Mouse (Mus musculus): ENCODE results near the gene Wdr95. TPM values are rescaled to one million over a fixed set of nuclear protein-coding genes. Genes with fewer than 3 reads are reported as not detected.

Wdr95 gene
- total RNA-seq (2021), result not detected in 2 replicates
- long read RNA-seq, result 0 reads

DNA sequence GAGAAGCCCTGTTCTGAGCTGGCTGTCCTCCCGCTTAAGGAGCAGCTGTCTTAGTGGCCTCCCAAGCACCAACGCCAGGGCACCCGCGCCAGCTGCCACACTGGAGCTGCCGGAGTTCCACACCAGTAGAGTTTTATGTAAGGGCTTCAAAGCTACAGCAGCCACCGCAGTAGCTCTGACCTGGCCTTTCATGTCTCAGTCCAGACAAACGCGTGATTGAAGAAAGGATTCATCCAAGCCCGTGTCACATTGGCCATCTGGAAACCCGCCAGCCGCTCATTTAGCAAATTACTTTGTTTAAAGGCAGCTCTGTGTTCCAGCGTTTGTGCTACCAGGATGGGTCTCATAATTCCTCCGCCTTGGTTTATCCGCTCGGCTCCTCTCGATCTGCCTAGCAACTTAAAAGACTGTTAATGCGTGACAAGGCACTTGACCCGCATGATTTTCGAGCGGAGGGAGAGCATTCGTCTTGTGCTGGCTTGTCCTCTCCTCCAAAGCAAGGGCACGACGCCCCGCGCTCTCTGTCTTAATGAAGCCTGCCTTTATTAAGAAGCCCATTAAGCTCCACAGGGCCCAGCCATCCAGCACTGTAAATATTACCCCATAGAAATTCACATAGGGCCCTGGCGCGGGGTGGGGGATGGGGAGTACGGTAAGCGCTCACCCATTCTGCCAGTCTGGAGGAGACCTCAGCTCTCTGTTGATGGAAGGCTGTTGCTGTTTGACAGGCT, at the start of gene Wdr95:
Wdr95 (plus strand) TSS at position 681 of the 731 bp plus-strand sequence.
- DNase-seq, result peak; percentile 16

DNA sequence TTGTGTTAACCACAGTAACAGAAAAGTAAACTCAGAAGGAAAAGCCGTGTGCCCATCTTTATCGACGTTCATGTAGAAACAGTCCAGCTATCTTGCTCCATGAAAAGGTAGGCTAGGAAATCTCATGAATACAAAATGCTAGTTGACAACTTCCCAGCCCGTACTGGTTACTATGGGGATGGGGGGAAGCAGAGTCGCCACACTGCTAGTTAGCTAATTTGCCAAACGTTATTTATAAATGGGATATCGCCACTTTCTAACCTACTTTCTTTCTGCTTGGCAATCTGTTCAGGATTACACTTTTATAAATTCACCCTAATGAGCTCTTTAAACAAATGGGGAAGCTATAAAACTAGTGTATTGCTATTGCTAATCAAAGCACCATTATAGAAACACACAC, 46.6 kb upstream of the Wdr95 start:
- no peak for DNase-seq

- DNase-seq, result peak; percentile 36
Observed at GRCm38 (mm10) chr5:149483321-149484052, 45.0 kb upstream of the Wdr95 start.

DNA sequence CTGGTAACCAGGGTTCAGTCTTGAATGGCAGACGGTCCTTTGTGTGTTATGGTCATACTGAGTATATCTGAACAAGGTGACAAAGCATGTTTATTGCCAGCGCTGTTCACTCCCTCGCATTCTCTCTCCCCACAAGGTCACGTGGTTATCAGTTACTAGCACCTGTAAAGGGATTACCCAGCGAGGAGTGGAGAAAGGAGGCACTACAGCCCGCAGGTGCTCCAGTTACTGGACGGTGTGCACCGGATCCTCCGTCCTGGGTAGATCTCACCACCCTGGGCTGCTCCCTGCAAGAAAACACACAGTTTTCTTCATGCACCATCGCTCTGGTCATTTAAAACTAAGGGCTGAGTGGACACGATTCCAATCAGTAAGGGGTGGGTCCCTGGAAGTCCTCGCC, 44.2 kb upstream of the Wdr95 start:
- DNase-seq, result no peak

DNA sequence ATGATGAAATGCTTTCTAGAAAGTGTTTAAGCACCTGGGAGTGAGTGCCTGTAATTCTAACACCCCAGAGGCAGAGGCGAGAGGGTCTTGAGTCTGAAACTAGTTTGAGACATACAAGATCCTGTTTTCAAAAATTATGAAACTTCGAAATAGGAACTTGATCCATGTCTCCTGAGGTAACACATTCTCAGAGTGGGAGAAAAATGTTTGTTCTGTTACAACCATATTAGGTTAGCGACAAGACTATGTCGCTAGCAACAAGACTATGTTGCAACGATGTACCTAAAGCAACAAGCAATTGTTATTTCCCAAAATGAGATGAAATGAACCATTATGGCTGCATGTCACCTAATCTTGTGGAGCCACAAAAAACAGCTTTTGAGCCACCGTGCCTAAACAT, 43.0 kb upstream of the Wdr95 start:
- no peak for DNase-seq

- DNase-seq, result peak; percentile 63
Observed at GRCm38 (mm10) chr5:149488360-149489021, 40.0 kb upstream of the Wdr95 start.

DNA sequence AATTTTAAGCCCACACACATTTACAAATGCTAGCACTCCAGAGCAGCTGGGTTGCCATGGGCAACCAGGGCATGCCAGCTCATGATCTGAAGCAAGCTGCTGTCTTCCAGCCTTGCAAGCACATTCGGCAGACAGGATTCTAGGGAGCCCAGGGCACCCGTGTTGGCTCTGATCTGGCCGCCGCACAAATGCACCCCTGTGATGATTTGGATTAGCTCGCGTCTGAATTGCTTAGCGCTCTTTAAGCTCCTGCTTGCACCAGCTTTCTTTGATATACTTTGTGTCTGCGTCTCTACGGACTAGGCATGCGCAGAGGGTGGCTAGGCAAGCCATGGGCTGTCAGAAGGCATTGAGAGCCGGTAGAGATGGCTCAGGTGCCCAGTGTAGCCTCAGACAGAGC, 39.3 kb upstream of the Wdr95 start:
- DNase-seq, result peak; percentile 18

DNA sequence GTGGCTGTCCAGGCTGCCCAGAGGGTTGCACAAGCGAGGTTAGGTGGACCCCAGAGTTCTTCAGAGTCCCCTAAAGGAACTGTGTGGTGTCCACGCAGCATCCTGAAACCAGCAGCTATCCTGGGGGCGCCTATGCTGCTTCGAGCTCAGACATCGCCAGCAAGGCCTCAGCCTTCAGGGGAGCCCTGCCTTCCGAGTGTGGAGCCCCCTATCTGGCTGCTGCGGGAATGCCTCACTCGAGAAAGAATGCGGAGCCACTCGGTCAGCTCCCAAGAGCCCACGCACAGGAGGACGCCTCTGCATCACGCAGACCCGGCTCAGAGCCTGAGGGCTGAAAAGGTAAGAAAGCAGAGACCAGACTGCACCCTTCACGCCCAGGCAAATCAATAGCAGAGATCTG, 38.2 kb upstream of the Wdr95 start:
- no peak for DNase-seq

- DNase-seq, result no peak
Observed at GRCm38 (mm10) chr5:149495655-149496054, 32.8 kb upstream of the Wdr95 start.

- DNase-seq, result no peak
Observed at GRCm38 (mm10) chr5:149496401-149497066, 31.9 kb upstream of the Wdr95 start.

DNA sequence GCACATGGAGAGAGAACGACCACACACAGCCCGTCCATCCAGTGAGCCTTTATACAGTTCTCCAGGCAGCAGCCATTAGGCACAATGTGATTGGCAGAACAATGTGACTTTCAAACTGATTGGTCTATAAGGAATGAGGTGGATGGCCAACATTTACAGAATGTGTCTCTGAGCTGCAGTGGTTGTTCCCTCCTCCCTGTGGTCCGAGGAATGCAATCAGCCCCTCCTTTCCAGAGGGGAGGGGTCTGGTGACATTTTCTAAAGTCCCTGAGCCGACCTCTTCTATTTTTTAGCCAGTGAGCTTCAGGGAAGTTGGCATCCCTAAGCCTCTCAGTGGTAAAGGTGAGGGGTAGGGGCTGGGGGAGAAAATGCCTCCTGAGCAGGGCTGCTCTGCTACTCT, 28.5 kb upstream of the Wdr95 start:
- DNase-seq, result no peak

GRCm38 (mm10) chr5:149503423-149504175, 24.9 kb upstream of the Wdr95 start:
- no peak for DNase-seq

DNA sequence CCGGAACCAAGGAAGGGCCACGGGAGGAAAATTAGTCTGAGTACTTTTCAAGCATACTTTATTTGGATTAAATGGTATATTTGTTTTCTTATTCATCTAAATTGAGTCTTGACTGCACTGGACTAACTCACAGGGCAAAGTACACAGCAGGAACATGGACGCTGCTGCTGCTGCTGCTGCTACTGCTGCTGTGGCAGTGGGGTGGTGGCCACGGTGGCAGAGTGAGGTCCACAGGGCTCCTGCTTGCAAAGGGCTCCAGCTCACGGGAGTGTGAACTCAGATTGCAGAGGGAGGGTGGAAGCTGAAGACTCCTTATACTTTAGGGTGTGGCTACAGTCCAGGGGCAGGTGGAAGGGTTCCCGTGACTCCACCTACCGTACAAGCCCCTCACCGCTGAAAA, 23.5 kb upstream of the Wdr95 start:
- DNase-seq, result no peak

GRCm38 (mm10) chr5:149506033-149506432, 22.4 kb upstream of the Wdr95 start:
- no peak for DNase-seq

DNA sequence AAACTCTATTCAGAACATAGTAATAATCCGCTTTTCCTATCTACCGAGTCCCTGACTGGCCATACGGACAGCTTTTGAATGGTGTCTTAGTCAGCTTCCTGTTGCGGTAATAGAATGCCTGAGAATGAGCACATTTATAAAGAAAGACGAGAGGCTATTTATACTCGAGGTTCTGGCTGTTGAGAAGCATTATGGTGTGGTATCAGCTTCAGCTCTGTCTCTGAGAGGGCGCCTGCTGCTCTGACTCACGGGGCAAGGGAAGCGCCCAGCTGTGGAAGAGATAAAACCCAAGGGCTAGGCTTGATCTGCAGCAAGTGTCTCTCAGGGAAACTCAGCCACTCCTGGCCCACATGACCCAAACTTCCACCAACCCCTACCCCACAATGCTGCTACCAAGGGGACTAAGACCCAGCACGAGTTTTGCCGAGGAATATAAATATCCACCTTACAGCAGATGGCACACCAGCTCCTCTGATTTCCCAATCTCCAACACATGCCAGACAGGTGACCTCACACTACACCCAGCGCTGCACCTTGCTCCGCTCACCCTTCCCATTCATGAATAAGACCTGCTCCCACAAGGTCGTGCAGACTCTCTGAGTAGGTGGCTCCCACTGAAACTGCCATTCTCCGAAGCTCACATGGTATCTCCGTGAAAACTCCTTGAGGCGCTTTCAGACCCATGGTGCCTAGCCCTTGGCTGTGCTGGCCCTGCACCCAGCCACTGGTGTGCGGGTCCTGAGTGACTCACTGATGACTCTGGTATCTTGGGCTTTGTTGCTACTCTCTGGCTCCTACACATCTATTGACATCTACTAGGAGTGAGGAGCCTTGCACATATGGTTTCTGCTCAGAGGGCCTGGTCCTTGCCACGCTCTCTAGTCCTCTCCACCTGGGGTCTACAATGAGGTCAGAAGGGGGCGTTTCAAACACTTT, 20.1 kb upstream of the Wdr95 start:
- no peak for DNase-seq

DNA sequence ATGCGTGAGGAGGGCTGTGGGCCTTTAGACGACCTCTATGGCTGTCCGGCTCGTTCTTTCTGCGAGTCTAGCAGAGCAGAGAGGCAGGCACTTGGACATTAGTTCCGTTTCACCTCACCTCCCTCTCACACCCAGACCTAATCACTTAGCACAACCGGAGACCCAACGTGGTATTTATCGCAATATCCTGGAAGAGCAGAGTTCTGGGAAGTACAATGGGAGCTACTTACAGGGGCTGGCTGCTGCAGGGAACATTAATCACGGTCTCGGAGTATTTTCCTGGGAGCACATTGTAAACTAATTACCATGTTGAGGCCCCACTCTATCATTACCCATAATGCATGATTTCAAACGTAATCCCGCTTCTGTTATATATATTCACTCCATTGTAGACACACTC, 18.2 kb upstream of the Wdr95 start:
- no peak for DNase-seq

- no peak for DNase-seq
Observed at GRCm38 (mm10) chr5:149512695-149513094, 15.8 kb upstream of the Wdr95 start.

DNA sequence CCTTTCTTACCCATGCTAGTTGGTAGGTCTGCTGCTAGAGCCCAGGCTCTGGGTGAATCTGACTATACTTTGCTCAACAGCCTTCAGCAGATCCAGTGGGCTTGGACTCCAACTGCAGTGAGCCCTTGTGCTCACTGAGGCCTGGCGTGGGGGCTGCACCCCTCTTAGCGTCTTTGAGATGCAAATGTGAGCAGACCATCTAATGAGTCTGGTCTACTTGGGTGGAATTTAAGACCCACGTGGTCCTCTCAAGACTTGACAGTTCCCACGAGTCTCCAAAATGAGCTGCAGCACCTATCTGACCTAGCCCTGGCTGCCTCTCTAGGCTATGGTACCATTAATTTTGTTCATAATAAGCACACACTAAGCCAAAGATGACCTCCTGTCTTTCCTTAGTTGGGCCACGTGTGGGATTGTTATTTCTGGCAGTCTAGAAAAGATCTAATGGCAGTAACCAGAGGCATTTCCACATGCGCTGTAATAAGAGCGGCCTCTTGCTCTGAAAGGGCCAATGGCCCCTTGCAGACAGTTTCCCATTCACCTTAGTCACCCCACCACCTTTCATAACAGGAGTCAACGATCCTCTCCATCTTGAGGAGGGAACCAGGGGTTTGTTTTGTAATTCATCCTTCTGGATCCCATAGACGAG, 14.9 kb upstream of the Wdr95 start:
- DNase-seq, result no peak

DNA sequence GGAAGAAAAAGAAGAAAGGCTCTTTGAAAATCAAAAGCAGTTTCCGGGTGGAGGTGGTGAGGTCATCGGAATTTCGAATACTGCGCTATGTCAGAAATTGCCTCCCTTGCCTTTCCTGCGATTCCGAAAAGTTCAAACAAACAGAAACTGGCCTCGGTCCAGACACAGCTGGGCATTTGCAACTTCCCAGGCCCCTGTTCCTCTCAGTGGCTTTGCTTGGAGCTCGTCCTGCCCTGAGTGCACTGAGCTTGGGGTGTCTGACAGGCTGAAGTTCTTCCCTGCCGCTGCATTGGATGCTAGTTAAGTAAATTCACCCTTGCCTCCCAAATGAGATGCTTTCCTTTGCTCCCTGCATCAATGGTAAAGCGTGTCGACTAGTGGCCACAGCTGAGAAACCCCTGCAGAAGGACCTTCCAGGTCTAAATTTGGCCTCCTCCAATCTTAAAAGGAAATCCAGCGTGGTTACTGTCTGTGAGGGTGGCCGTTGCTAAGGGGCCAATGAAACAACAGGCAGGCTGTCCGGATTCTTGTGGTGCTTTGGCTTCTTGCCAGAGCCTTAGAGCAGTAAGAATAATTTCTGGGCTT, 14.3 kb upstream of the Wdr95 start:
- peak; percentile 43 for DNase-seq

DNA sequence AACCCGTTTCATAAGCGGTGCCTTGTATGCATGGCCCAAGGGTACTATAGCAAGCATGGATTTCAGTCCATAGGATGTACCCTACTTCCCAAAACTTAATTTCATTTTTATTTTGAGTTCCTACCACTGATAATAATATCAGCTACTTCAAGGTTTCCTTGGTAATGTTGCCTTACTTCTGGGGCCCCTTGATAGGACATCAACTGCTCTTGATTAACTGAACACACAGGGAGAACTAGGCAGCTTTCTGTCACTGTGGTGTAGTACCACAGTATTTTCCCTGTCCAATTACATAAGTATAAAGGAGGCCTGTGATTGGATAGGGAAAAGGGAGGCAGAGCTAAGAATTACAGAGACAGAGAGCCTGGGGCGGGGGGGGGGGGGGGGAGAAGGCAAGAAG, 13.6 kb upstream of the Wdr95 start:
- DNase-seq, result no peak
